Mouse (Mus musculus): ENCODE measurements around the gene Hes2.

Hes2 gene

GRCm38 (mm10) chr4:152131809-152132771 lies 26.6 kb upstream of the Hes2 start:
- no peak for DNase-seq (ENCODE audit: low spot score)

DNA sequence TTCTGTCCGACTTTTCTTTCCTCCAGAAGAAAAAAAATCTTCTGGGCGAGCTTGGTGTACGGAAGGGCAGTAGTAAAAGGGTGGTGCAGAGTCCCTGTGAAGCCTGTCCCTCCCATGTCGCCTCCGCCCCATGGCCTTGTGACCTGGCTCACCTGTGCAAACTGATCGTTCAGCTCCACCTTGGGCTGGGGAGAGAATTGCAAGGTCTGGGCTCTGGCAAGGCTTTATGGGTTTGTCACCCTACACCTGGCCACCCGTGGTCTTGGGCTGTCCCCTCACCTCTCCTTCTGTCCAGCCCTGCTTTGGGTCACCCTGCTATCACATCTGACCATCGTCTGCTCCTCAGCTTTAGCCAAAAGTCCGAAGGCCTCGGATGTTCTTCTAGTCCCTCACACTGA lies 25.9 kb upstream of the Hes2 start:
- DNase-seq (ENCODE audit: low spot score) = no peak

DNA sequence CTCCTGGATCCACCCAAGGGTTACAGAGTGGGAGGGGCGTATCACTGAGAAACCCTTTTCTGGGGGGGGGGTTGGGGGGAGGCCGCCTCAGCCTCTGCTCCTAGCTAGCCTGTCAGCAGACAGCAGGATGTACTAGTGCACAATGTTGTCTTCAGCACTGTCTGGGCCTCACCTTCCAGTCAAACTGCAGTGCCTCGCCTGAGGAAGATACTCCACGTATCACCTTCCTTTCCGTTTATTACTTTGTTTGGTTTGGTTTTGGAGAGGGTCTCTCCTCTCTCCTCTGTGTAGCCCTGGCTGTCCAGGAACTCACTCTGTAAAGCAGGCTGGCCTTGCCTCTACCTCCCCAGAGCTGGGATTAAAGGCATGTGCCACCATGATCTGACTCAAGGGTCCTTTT lies 25.5 kb upstream of the Hes2 start:
- DNase-seq (ENCODE audit: low spot score) = no peak

- DNase-seq (ENCODE audit: low spot score) = no peak
These were observed 24.2 kb upstream of the Hes2 start for GRCm38 (mm10) chr4:152134507-152134906.

- no peak for DNase-seq (ENCODE audit: low spot score)
These were observed 23.3 kb upstream of the Hes2 start for GRCm38 (mm10) chr4:152135363-152135762.

GRCm38 (mm10) chr4:152136112-152136875 lies 22.4 kb upstream of the Hes2 start:
- DNase-seq (ENCODE audit: low spot score) = no peak

DNA sequence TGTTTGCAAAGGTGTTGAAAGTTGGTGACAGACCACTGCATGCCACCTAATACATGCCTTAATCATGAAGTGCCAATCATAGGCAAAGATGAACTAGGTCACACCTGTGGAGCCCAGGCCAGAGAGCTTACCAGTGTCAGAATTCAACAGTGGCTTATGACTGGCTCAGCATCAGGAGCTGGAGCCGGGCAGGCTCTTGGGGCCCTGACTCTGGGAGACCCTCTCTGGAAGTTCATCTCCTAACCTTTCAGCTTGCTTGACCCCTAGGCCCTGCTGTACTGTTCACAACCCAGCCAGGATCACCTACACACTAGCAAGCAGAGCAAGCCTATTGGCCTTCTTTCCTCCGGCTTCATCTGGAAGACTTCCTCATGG lies 21.8 kb upstream of the Hes2 start:
- no peak for DNase-seq (ENCODE audit: low spot score)

- DNase-seq (ENCODE audit: low spot score) = peak; percentile 85
These were observed 20.0 kb upstream of the Hes2 start for GRCm38 (mm10) chr4:152138497-152139260.

GRCm38 (mm10) chr4:152140441-152140840 lies 18.2 kb upstream of the Hes2 start:
- DNase-seq (ENCODE audit: low spot score) = no peak

GRCm38 (mm10) chr4:152141521-152142135 lies 17.0 kb upstream of the Hes2 start:
- no peak for DNase-seq (ENCODE audit: low spot score)

- no peak for DNase-seq (ENCODE audit: low spot score)
These were observed 15.0 kb upstream of the Hes2 start for GRCm38 (mm10) chr4:152143632-152144031.

GRCm38 (mm10) chr4:152145473-152145872 lies 13.2 kb upstream of the Hes2 start:
- no peak for DNase-seq (ENCODE audit: low spot score)

- no peak for DNase-seq (ENCODE audit: low spot score)
These were observed 12.4 kb upstream of the Hes2 start for GRCm38 (mm10) chr4:152146033-152146827.

- DNase-seq (ENCODE audit: low spot score) = no peak
These were observed 8.1 kb upstream of the Hes2 start for GRCm38 (mm10) chr4:152150546-152150945.

- DNase-seq (ENCODE audit: low spot score) = no peak
These were observed 7.2 kb upstream of the Hes2 start for GRCm38 (mm10) chr4:152151451-152151965.

DNA sequence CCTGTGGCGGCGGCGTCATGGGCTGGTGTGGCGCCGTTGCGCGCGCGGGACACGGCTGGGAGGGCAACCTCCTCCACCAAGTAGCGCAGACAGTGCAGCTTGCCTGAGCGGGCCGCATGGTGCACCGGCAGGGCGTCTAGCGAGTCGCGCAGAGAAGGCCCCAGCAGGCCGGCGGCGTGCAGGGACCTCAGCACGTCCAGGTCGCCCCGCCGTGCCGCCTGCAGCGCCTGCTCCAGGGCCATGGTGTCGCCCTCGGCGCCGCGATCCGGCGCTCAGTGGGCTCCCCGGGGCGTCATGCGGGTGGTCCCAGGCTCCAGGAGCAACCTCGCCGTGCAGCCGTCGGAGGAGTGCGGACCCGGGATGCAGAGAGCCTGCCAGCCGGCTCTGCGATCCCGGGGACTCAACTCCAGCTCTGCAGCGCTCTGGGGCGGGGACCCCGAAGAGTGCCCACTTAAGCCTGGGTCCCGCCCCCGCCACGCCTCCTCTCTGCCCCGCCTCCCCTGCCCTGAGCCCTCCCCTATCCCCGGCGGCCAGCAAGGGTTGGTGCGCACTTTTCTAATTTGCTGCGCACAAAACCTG lies 6.6 kb upstream of the Hes2 start, which contains the start of gene Espn:
TSS of gene Espn (minus strand) at position 406 of the 579 bp plus-strand sequence.
- DNase-seq (ENCODE audit: low spot score) = no peak

DNA sequence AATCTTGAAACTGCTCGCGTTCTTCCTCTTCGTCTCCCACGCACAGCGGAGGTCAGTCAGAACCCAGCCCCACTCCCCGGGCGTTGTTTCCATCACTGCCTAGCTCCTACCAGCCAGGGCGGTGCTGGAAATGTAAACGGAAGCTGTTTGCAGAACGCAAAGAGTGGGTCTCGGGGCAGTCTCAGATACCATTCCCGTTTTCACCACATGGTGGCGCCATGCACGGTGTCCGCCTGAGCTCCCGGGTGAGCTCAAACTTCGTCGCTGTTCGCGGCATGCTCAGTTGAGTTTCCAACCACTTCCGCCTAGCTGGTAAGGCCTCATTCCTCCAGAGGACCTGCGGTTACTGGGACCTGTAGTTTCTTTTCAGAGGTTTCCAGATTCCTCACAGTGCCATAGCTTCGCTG lies 4.9 kb upstream of the Hes2 start:
- peak; percentile 86 for DNase-seq (ENCODE audit: low spot score)

GRCm38 (mm10) chr4:152155019-152155418 lies 3.6 kb upstream of the Hes2 start:
- DNase-seq (ENCODE audit: low spot score) = no peak

- DNase-seq (ENCODE audit: low spot score) = peak; percentile 61
These were observed 685 bp upstream of the Hes2 start for GRCm38 (mm10) chr4:152157779-152158584.

Measured in layer of hippocampus, adult 11-12 months (tissue).